Mouse (Mus musculus): ENCODE measurements around the gene Pitpnc1. TPM values are rescaled to one million over a fixed set of nuclear protein-coding genes. Genes with fewer than 3 reads are reported as not detected.
A peak's percentile ranks its signal among the peaks of the same experiment; 100 is the strongest.

Gene Pitpnc1
- polyA plus RNA-seq, 1 experiment = 11.3 TPM

GRCm38 (mm10) chr11:107195334-107195733 is 275.2 kb downstream of the Pitpnc1 start:
- Histone ChIP-seq H3K27me3 (ENCODE audit: control insufficient read depth, insufficient read depth, low read length) (no peaks in the 10 kb centered on the region), H3K27ac (ENCODE audit: control insufficient read depth, insufficient read depth, low read length) (no peak overlapping the region), H3K36me3 (ENCODE audit: control insufficient read depth, insufficient read depth, low read length) (no peaks in the 10 kb centered on the region), H3K4me3 (ENCODE audit: control insufficient read depth, insufficient read depth, low read length) (no peak overlapping the region), H3K4me1 (replicated peaks; ENCODE audit: control insufficient read depth, insufficient read depth, low read length) (no peaks in the 10 kb centered on the region)
- TF ChIP-seq POLR2A (IDR thresholded peaks at IDR 0.05; ENCODE audit: control insufficient read depth, extremely low read depth, insufficient read depth, low read length, poor library complexity) = no peak
- no peak for TF ChIP-seq CTCF (IDR thresholded peaks at IDR 0.05; ENCODE audit: borderline replicate concordance, control insufficient read depth, extremely low read depth, insufficient read depth, low read length, poor library complexity)
- WGBS = 80% methylated on average over 2 of the region's 2 CpGs
- no peak for DNase-seq

GRCm38 (mm10) chr11:107190376-107190775 is 280.1 kb downstream of the Pitpnc1 start:
- Histone ChIP-seq H3K27ac (ENCODE audit: control insufficient read depth, insufficient read depth, low read length) (no peak overlapping the region), H3K4me3 (ENCODE audit: control insufficient read depth, insufficient read depth, low read length) (no peak overlapping the region), H3K4me1 (replicated peaks; ENCODE audit: control insufficient read depth, insufficient read depth, low read length) (peaks cover 6% of the 10 kb centered on the region), H3K27me3 (ENCODE audit: control insufficient read depth, insufficient read depth, low read length) (no peaks in the 10 kb centered on the region), H3K36me3 (ENCODE audit: control insufficient read depth, insufficient read depth, low read length) (peaks cover 7% of the 10 kb centered on the region)
- WGBS = 90% methylated on average over 2 of the region's 2 CpGs
- no peak for DNase-seq
- TF ChIP-seq CTCF (IDR thresholded peaks at IDR 0.05; ENCODE audit: borderline replicate concordance, control insufficient read depth, extremely low read depth, insufficient read depth, low read length, poor library complexity) (no peak), POLR2A (IDR thresholded peaks at IDR 0.05; ENCODE audit: control insufficient read depth, extremely low read depth, insufficient read depth, low read length, poor library complexity) (no peak)

DNA sequence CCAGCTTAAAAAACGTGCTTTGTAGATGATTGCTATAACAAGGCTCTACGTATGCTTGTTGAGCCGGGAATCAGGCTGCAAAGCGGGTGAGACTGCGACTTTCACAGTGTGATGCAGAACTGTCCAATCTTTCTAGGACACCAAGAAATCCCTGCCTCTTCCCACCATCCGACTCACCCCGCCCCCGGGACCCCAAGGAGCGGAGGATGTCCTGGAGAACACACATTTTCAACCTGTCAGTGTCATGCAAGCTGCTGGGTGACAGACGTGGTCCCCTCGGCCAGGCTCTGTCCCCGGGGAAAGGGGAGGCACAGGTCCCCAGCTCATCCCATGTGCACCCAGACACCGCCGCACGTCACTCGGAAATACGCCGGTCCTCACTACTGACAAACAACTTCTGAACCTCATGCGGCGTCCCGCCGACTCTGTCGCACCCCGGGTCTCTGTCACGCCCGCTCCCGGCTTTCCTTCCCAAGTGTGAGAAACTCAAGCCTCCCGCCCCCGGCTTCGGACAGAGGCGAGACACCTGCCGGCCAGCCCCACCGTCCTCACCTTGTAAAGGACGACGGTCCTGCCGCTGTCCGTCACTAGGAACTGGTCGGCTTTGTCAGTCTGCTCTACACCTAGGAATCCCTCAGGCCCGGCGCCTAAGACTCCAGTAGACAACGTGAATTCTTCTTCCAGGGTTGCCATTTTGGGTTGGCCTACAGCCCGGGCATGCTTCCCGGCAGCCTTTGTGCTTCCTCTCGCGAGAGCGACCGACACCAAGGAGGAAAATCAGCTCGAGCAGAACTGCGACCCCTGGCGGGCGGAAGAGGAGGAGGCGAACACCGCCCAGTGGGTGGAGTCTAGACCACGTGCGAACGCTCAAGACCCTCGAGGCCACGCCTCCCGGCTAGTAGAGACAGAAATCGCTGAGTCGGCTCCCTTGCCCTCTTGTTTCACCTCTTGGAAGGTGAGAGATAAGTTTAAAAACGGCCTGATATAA is 281.6 kb downstream of the Pitpnc1 start, which contains the start of gene Nol11:
Gene Nol11, minus strand, starts transcription at position 817 of the 988 bp plus-strand sequence.
- DNase-seq = peak; percentile 98
- Histone ChIP-seq H3K27ac (ENCODE audit: control insufficient read depth, insufficient read depth, low read length) (peak within 1 kb of the TSS; percentile 6; the same call in 1 of the 2 replicates), H3K4me3 (ENCODE audit: control insufficient read depth, insufficient read depth, low read length) (peak within 1 kb of the TSS; percentile 96), H3K4me1 (replicated peaks; ENCODE audit: control insufficient read depth, insufficient read depth, low read length) (peaks cover 6% of the 10 kb centered on the region), H3K36me3 (ENCODE audit: control insufficient read depth, insufficient read depth, low read length) (peaks cover 18% of the 10 kb centered on the region), H3K27me3 (ENCODE audit: control insufficient read depth, insufficient read depth, low read length) (no peaks in the 10 kb centered on the region)
- 0 out of 2 replicates have a peak, but pooled peaks have one; percentile 27 for TF ChIP-seq POLR2A (IDR thresholded peaks at IDR 0.05; ENCODE audit: control insufficient read depth, extremely low read depth, insufficient read depth, low read length, poor library complexity)
- peak; percentile 92 for TF ChIP-seq CTCF (IDR thresholded peaks at IDR 0.05; ENCODE audit: borderline replicate concordance, control insufficient read depth, extremely low read depth, insufficient read depth, low read length, poor library complexity)
- under 1% methylated on average over 62 of the region's 62 CpGs for WGBS

DNA sequence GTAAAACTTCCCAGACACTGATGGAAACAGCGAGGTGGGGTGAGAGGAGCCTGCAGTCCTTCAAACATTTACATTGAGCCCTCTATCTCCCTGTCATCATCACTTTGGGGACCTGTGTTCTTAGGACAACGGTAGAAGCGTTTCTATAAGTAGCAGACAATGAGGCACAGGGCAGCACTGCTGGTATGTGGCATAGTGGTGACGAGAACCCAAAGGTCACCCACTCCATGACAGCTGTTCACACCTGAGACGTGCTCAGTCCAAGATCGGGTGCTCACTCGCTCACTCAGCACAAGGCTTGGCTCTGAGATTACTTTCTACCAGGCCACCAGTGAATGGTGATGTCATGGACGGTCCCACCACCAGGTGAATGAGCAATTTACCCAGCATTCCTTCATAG is 286.7 kb downstream of the Pitpnc1 start:
- Histone ChIP-seq H3K36me3 (ENCODE audit: control insufficient read depth, insufficient read depth, low read length) (peaks cover 58% of the 10 kb centered on the region), H3K4me3 (ENCODE audit: control insufficient read depth, insufficient read depth, low read length) (no peak overlapping the region), H3K4me1 (replicated peaks; ENCODE audit: control insufficient read depth, insufficient read depth, low read length) (peaks cover 6% of the 10 kb centered on the region), H3K27me3 (ENCODE audit: control insufficient read depth, insufficient read depth, low read length) (no peaks in the 10 kb centered on the region), H3K27ac (ENCODE audit: control insufficient read depth, insufficient read depth, low read length) (no peak overlapping the region)
- TF ChIP-seq CTCF (IDR thresholded peaks at IDR 0.05; ENCODE audit: borderline replicate concordance, control insufficient read depth, extremely low read depth, insufficient read depth, low read length, poor library complexity) = no peak
- no peak for TF ChIP-seq POLR2A (IDR thresholded peaks at IDR 0.05; ENCODE audit: control insufficient read depth, extremely low read depth, insufficient read depth, low read length, poor library complexity)
- 95% methylated on average over 8 of the region's 8 CpGs for WGBS
- DNase-seq = no peak

GRCm38 (mm10) chr11:107161215-107161614 is 309.3 kb downstream of the Pitpnc1 start:
- 80% methylated on average over 4 of the region's 4 CpGs for WGBS
- H3K4me1 ChIP-seq (replicated peaks; ENCODE audit: control insufficient read depth, insufficient read depth, low read length) = no peaks in the 10 kb centered on the region
- DNase-seq = no peak
- H3K4me3 ChIP-seq (ENCODE audit: control insufficient read depth, insufficient read depth, low read length) = no peak overlapping the region
- peaks cover 2% of the 10 kb centered on the region; the same call in 1 of the 2 replicates for H3K36me3 ChIP-seq (ENCODE audit: control insufficient read depth, insufficient read depth, low read length)
- H3K27ac ChIP-seq (ENCODE audit: control insufficient read depth, insufficient read depth, low read length) = no peak overlapping the region
- H3K27me3 ChIP-seq (ENCODE audit: control insufficient read depth, insufficient read depth, low read length) = no peaks in the 10 kb centered on the region
- TF ChIP-seq POLR2A (IDR thresholded peaks at IDR 0.05; ENCODE audit: control insufficient read depth, extremely low read depth, insufficient read depth, low read length, poor library complexity) (no peak), CTCF (IDR thresholded peaks at IDR 0.05; ENCODE audit: borderline replicate concordance, control insufficient read depth, extremely low read depth, insufficient read depth, low read length, poor library complexity) (no peak)

DNA sequence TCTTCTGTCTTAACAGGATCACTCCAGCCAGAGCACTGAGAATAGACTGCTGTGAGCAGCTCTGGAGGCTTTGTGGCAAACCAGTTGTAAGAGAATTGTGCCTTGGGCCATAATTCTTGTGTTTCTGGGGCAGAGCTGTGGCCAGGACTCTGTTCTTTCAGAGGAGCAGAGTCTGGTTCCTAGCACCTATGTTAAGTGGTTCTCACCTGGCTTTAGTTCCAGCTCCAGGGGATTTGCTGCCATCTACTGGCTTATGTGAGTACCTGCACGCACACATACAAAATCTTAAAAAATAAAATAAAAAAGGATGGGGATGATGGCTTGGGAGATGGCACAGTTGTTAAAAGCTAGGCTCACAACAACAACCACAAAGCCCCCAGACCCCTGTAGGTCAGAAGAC is 311.5 kb downstream of the Pitpnc1 start:
- no peaks in the 10 kb centered on the region for H3K4me1 ChIP-seq (replicated peaks; ENCODE audit: control insufficient read depth, insufficient read depth, low read length)
- no peak overlapping the region for H3K4me3 ChIP-seq (ENCODE audit: control insufficient read depth, insufficient read depth, low read length)
- no peaks in the 10 kb centered on the region for H3K27me3 ChIP-seq (ENCODE audit: control insufficient read depth, insufficient read depth, low read length)
- WGBS = 60% methylated on average over 1 of the region's 1 CpGs
- no peak for TF ChIP-seq POLR2A (IDR thresholded peaks at IDR 0.05; ENCODE audit: control insufficient read depth, extremely low read depth, insufficient read depth, low read length, poor library complexity)
- TF ChIP-seq CTCF (IDR thresholded peaks at IDR 0.05; ENCODE audit: borderline replicate concordance, control insufficient read depth, extremely low read depth, insufficient read depth, low read length, poor library complexity) = no peak
- peak; percentile 18 for DNase-seq
- no peak overlapping the region for H3K27ac ChIP-seq (ENCODE audit: control insufficient read depth, insufficient read depth, low read length)
- no peaks in the 10 kb centered on the region for H3K36me3 ChIP-seq (ENCODE audit: control insufficient read depth, insufficient read depth, low read length)

Other genes with a start within 250 kb of the Pitpnc1 start
- gene Psmd12, start 8.8 kb upstream of the Pitpnc1 start, polyA plus RNA-seq (2012; rRNA removed) = 15.8 and 17.0 TPM in 2 replicates
- gene Helz, start 77.2 kb upstream of the Pitpnc1 start, polyA plus RNA-seq (2012; rRNA removed) = 66.9 and 82.2 TPM in 2 replicates
- gene Cacng1, start 245.8 kb upstream of the Pitpnc1 start, polyA plus RNA-seq (2012; rRNA removed) = 0.18 and 0.33 TPM in 2 replicates

Data from thymus, adult 2 months (tissue).